Mouse (Mus musculus): ENCODE measurements around the gene Gm5447. TPM values are rescaled to one million over a fixed set of nuclear protein-coding genes. Genes with fewer than 3 reads are reported as not detected.

The Gm5447 gene
- polyA plus RNA-seq, 1 experiment from 2014 or later = 0.06 TPM

GRCm38 (mm10) chr13:30986934-30987455 lies 13.0 kb downstream of the Gm5447 start:
- no peaks in the 10 kb centered on the region for H3K36me3 ChIP-seq
- 66% methylated on average over 10 of the region's 10 CpGs for WGBS
- H3K9ac ChIP-seq = no peak overlapping the region
- no peak overlapping the region for H3K27ac ChIP-seq
- ATAC-seq (replicated peaks; ENCODE audit: insufficient number of reproducible peaks, insufficient read depth, low FRiP score, low read depth) = no peak
- H3K4me3 ChIP-seq = no peak overlapping the region
- H3K4me1 ChIP-seq (replicated peaks) = 0 out of 2 replicates have a peak, but pooled peaks cover 3% of the 10 kb centered on the region
- no peaks in the 10 kb centered on the region for H3K9me3 ChIP-seq (replicated peaks)
- H3K27me3 ChIP-seq = 0 out of 2 replicates have a peak, but pooled peaks cover 6% of the 10 kb centered on the region
- no peak overlapping the region for H3K4me2 ChIP-seq

GRCm38 (mm10) chr13:30987686-30988085 lies 13.7 kb downstream of the Gm5447 start:
- H3K27me3 ChIP-seq = 0 out of 2 replicates have a peak, but pooled peaks cover 6% of the 10 kb centered on the region
- 80% methylated on average over 2 of the region's 2 CpGs for WGBS
- no peaks in the 10 kb centered on the region for H3K9me3 ChIP-seq (replicated peaks)
- no peaks in the 10 kb centered on the region for H3K36me3 ChIP-seq
- H3K4me2 ChIP-seq = no peak overlapping the region
- no peak for ATAC-seq (replicated peaks; ENCODE audit: insufficient number of reproducible peaks, insufficient read depth, low FRiP score, low read depth)
- no peak overlapping the region for H3K4me3 ChIP-seq
- H3K27ac ChIP-seq = no peak overlapping the region
- 0 out of 2 replicates have a peak, but pooled peaks cover 3% of the 10 kb centered on the region for H3K4me1 ChIP-seq (replicated peaks)
- H3K9ac ChIP-seq = no peak overlapping the region

GRCm38 (mm10) chr13:30989710-30990109 lies 15.7 kb downstream of the Gm5447 start:
- 81% methylated on average over 10 of the region's 10 CpGs for WGBS
- Histone ChIP-seq H3K9ac (no peak overlapping the region), H3K9me3 (replicated peaks) (no peaks in the 10 kb centered on the region), H3K27ac (no peak overlapping the region), H3K27me3 (0 out of 2 replicates have a peak, but pooled peaks cover 6% of the 10 kb centered on the region), H3K4me2 (no peak overlapping the region), H3K4me1 (replicated peaks) (0 out of 2 replicates have a peak, but pooled peaks cover 2% of the 10 kb centered on the region), H3K4me3 (no peak overlapping the region), H3K36me3 (no peaks in the 10 kb centered on the region)
- no peak for ATAC-seq (replicated peaks; ENCODE audit: insufficient number of reproducible peaks, insufficient read depth, low FRiP score, low read depth)

GRCm38 (mm10) chr13:30990233-30990632 lies 16.2 kb downstream of the Gm5447 start:
- 54% methylated on average over 9 of the region's 9 CpGs for WGBS
- Histone ChIP-seq H3K9ac (no peak overlapping the region), H3K9me3 (replicated peaks) (no peaks in the 10 kb centered on the region), H3K27ac (no peak overlapping the region), H3K36me3 (no peaks in the 10 kb centered on the region), H3K4me2 (no peak overlapping the region), H3K4me1 (replicated peaks) (no peaks in the 10 kb centered on the region), H3K27me3 (0 out of 2 replicates have a peak, but pooled peaks cover 6% of the 10 kb centered on the region), H3K4me3 (no peak overlapping the region)
- ATAC-seq (replicated peaks; ENCODE audit: insufficient number of reproducible peaks, insufficient read depth, low FRiP score, low read depth) = no peak

- Histone ChIP-seq H3K9me3 (replicated peaks) (no peaks in the 10 kb centered on the region), H3K4me1 (replicated peaks) (no peaks in the 10 kb centered on the region), H3K4me3 (no peak overlapping the region), H3K4me2 (no peak overlapping the region), H3K27ac (no peak overlapping the region), H3K36me3 (no peaks in the 10 kb centered on the region), H3K9ac (no peak overlapping the region), H3K27me3 (peaks cover 6% of the 10 kb centered on the region; the same call in 1 of the 2 replicates)
- 31% methylated on average over 3 of the region's 3 CpGs for WGBS
- no peak for ATAC-seq (replicated peaks; ENCODE audit: insufficient number of reproducible peaks, insufficient read depth, low FRiP score, low read depth)
These were observed 19.8 kb downstream of the Gm5447 start for GRCm38 (mm10) chr13:30993819-30994218.

GRCm38 (mm10) chr13:30994249-30994858 lies 20.4 kb downstream of the Gm5447 start:
- H3K27me3 ChIP-seq = peaks cover 6% of the 10 kb centered on the region; the same call in 1 of the 2 replicates
- WGBS = 74% methylated on average over 6 of the region's 6 CpGs
- H3K4me2 ChIP-seq = no peak overlapping the region
- no peaks in the 10 kb centered on the region for H3K4me1 ChIP-seq (replicated peaks)
- ATAC-seq (replicated peaks; ENCODE audit: insufficient number of reproducible peaks, insufficient read depth, low FRiP score, low read depth) = no peak
- no peak overlapping the region for H3K9ac ChIP-seq
- H3K9me3 ChIP-seq (replicated peaks) = no peaks in the 10 kb centered on the region
- no peak overlapping the region for H3K27ac ChIP-seq
- no peak overlapping the region for H3K4me3 ChIP-seq
- no peaks in the 10 kb centered on the region for H3K36me3 ChIP-seq

- H3K27me3 ChIP-seq = no peaks in the 10 kb centered on the region; the same call in 1 of the 2 replicates
- no peak overlapping the region for H3K27ac ChIP-seq
- 81% methylated on average over 8 of the region's 8 CpGs for WGBS
- no peak overlapping the region for H3K4me3 ChIP-seq
- no peak overlapping the region for H3K9ac ChIP-seq
- no peak for ATAC-seq (replicated peaks; ENCODE audit: insufficient number of reproducible peaks, insufficient read depth, low FRiP score, low read depth)
- H3K36me3 ChIP-seq = no peaks in the 10 kb centered on the region
- no peaks in the 10 kb centered on the region for H3K9me3 ChIP-seq (replicated peaks)
- H3K4me1 ChIP-seq (replicated peaks) = no peaks in the 10 kb centered on the region
- no peak overlapping the region for H3K4me2 ChIP-seq
These were observed 23.7 kb downstream of the Gm5447 start for GRCm38 (mm10) chr13:30997526-30998253.

- no peaks in the 10 kb centered on the region; the same call in 1 of the 2 replicates for H3K27me3 ChIP-seq
- H3K4me2 ChIP-seq = no peak overlapping the region
- no peaks in the 10 kb centered on the region for H3K4me1 ChIP-seq (replicated peaks)
- no peaks in the 10 kb centered on the region for H3K9me3 ChIP-seq (replicated peaks)
- WGBS = 67% methylated on average over 6 of the region's 6 CpGs
- H3K4me3 ChIP-seq = no peak overlapping the region
- no peaks in the 10 kb centered on the region for H3K36me3 ChIP-seq
- H3K27ac ChIP-seq = no peak overlapping the region
- no peak for ATAC-seq (replicated peaks; ENCODE audit: insufficient number of reproducible peaks, insufficient read depth, low FRiP score, low read depth)
- no peak overlapping the region for H3K9ac ChIP-seq
These were observed 25.8 kb downstream of the Gm5447 start for GRCm38 (mm10) chr13:30999799-31000198.

- H3K27me3 ChIP-seq = no peaks in the 10 kb centered on the region
- no peak overlapping the region for H3K4me3 ChIP-seq
- H3K9ac ChIP-seq = no peak overlapping the region
- H3K4me1 ChIP-seq (replicated peaks) = no peaks in the 10 kb centered on the region
- no peak for ATAC-seq (replicated peaks; ENCODE audit: insufficient number of reproducible peaks, insufficient read depth, low FRiP score, low read depth)
- H3K9me3 ChIP-seq (replicated peaks) = no peaks in the 10 kb centered on the region
- peak overlapping the region; percentile 21; the same call in 1 of the 2 replicates for H3K4me2 ChIP-seq
- WGBS = 45% methylated on average over 12 of the region's 12 CpGs
- H3K27ac ChIP-seq = no peak overlapping the region
- H3K36me3 ChIP-seq = no peaks in the 10 kb centered on the region
These were observed 30.5 kb downstream of the Gm5447 start for GRCm38 (mm10) chr13:31004458-31004857.

GRCm38 (mm10) chr13:31004995-31005394 lies 31.0 kb downstream of the Gm5447 start:
- Histone ChIP-seq H3K4me1 (replicated peaks) (no peaks in the 10 kb centered on the region), H3K36me3 (no peaks in the 10 kb centered on the region), H3K9ac (no peak overlapping the region), H3K27me3 (no peaks in the 10 kb centered on the region), H3K4me2 (0 out of 2 replicates have a peak overlapping the region, but pooled peaks have one; percentile 21), H3K4me3 (no peak overlapping the region), H3K27ac (no peak overlapping the region), H3K9me3 (replicated peaks) (no peaks in the 10 kb centered on the region)
- no peak for ATAC-seq (replicated peaks; ENCODE audit: insufficient number of reproducible peaks, insufficient read depth, low FRiP score, low read depth)
- WGBS = 56% methylated on average over 4 of the region's 4 CpGs

GRCm38 (mm10) chr13:31017545-31017944 lies 43.5 kb downstream of the Gm5447 start:
- ATAC-seq (replicated peaks; ENCODE audit: insufficient number of reproducible peaks, insufficient read depth, low FRiP score, low read depth) = no peak
- WGBS = 81% methylated on average over 3 of the region's 3 CpGs

More at GRCm38 (mm10) chr13:31017545-31017944, 43.5 kb downstream of the Gm5447 start:
- no peaks in the 10 kb centered on the region for H3K36me3 ChIP-seq
- no peaks in the 10 kb centered on the region for H3K4me1 ChIP-seq (replicated peaks)
- H3K27ac ChIP-seq = no peak overlapping the region
- H3K27me3 ChIP-seq = no peaks in the 10 kb centered on the region
- no peak overlapping the region for H3K4me2 ChIP-seq
- no peak overlapping the region for H3K9ac ChIP-seq
- H3K9me3 ChIP-seq (replicated peaks) = no peaks in the 10 kb centered on the region
- no peak overlapping the region for H3K4me3 ChIP-seq

All from heart, embryonic 15.5 days (tissue).